Mouse (Mus musculus): ENCODE results near the gene Dnase2a. TPM values are rescaled to one million over a fixed set of nuclear protein-coding genes. Genes with fewer than 3 reads are reported as not detected.
"Not testable (repeated sequence)": the region's sequence is repeated elsewhere in the genome, so short reads cannot be mapped to it uniquely, and the experiment has no call there.

Gene Dnase2a
- polyA plus RNA-seq, 1 experiment from 2014 or later: 4.6 TPM

- Histone ChIP-seq H3K4me2 (peak overlapping the region; percentile 83), H3K9ac (ENCODE audit: low read length) (peak overlapping the region; percentile 66)
- ATAC-seq (ENCODE audit: low FRiP score): peak; percentile 90
These were observed 5.3 kb upstream of the Dnase2a start for GRCm38 (mm10) chr8:84902920-84903661.

GRCm38 (mm10) chr8:84904351-84904750 lies 4.0 kb upstream of the Dnase2a start:
- 91% methylated on average over 7 of the region's 7 CpGs for WGBS

More at GRCm38 (mm10) chr8:84902920-84903661, 5.3 kb upstream of the Dnase2a start:
- peaks cover 7% of the 10 kb centered on the region; the same call in 1 of the 2 replicates for H3K4me1 ChIP-seq (ENCODE audit: control insufficient read depth, insufficient read depth, low read length)
- DNase-seq (ENCODE audit: low spot score, missing footprints): peak; percentile 99
- no peaks in the 10 kb centered on the region for H3K9me3 ChIP-seq (ENCODE audit: control insufficient read depth, low read length)
- no peaks in the 10 kb centered on the region for H3K36me3 ChIP-seq (ENCODE audit: control insufficient read depth, insufficient read depth, low read length)
- WGBS: under 1% methylated on average over 67 of the region's 68 CpGs
- H3K4me3 ChIP-seq (ENCODE audit: low read depth, low read length): peak overlapping the region; percentile 48
- no peak overlapping the region for H3K27ac ChIP-seq (ENCODE audit: low read depth, low read length)
- peaks cover 6% of the 10 kb centered on the region; the same call in 1 of the 2 replicates for H3K27me3 ChIP-seq (ENCODE audit: control insufficient read depth, insufficient read depth, low read length)

GRCm38 (mm10) chr8:84907037-84907436 lies 1.3 kb upstream of the Dnase2a start:
- Histone ChIP-seq H3K36me3 (ENCODE audit: control insufficient read depth, insufficient read depth, low read length) (no peaks in the 10 kb centered on the region), H3K9ac (ENCODE audit: low read length) (no peak overlapping the region), H3K4me1 (ENCODE audit: control insufficient read depth, insufficient read depth, low read length) (peaks cover 14% of the 10 kb centered on the region), H3K27ac (ENCODE audit: low read depth, low read length) (no peak overlapping the region), H3K4me2 (no peak overlapping the region), H3K9me3 (ENCODE audit: control insufficient read depth, low read length) (no peaks in the 10 kb centered on the region), H3K27me3 (ENCODE audit: control insufficient read depth, insufficient read depth, low read length) (peaks cover 23% of the 10 kb centered on the region), H3K4me3 (ENCODE audit: low read depth, low read length) (no peak overlapping the region)
- DNase-seq (ENCODE audit: low spot score, missing footprints) (no peak), ATAC-seq (ENCODE audit: low FRiP score) (no peak)
- WGBS: 91% methylated on average over 9 of the region's 9 CpGs

More at GRCm38 (mm10) chr8:84904351-84904750, 4.0 kb upstream of the Dnase2a start:
- H3K27ac ChIP-seq (ENCODE audit: low read depth, low read length): no peak overlapping the region
- ATAC-seq (ENCODE audit: low FRiP score) (no peak), DNase-seq (ENCODE audit: low spot score, missing footprints) (no peak)
- peaks cover 8% of the 10 kb centered on the region for H3K27me3 ChIP-seq (ENCODE audit: control insufficient read depth, insufficient read depth, low read length)
- no peak overlapping the region for H3K4me2 ChIP-seq
- no peaks in the 10 kb centered on the region for H3K9me3 ChIP-seq (ENCODE audit: control insufficient read depth, low read length)
- H3K36me3 ChIP-seq (ENCODE audit: control insufficient read depth, insufficient read depth, low read length): no peaks in the 10 kb centered on the region
- H3K9ac ChIP-seq (ENCODE audit: low read length): no peak overlapping the region
- H3K4me1 ChIP-seq (ENCODE audit: control insufficient read depth, insufficient read depth, low read length): peaks cover 14% of the 10 kb centered on the region
- H3K4me3 ChIP-seq (ENCODE audit: low read depth, low read length): no peak overlapping the region

GRCm38 (mm10) chr8:84907493-84907892 lies 867 bp upstream of the Dnase2a start:
- Histone ChIP-seq H3K27me3 (ENCODE audit: control insufficient read depth, insufficient read depth, low read length) (peaks cover 24% of the 10 kb centered on the region), H3K4me2 (no peak overlapping the region), H3K9me3 (ENCODE audit: control insufficient read depth, low read length) (no peaks in the 10 kb centered on the region), H3K27ac (ENCODE audit: low read depth, low read length) (no peak overlapping the region), H3K4me3 (ENCODE audit: low read depth, low read length) (no peak overlapping the region), H3K9ac (ENCODE audit: low read length) (no peak overlapping the region), H3K36me3 (ENCODE audit: control insufficient read depth, insufficient read depth, low read length) (no peaks in the 10 kb centered on the region), H3K4me1 (ENCODE audit: control insufficient read depth, insufficient read depth, low read length) (peaks cover 12% of the 10 kb centered on the region)
- DNase-seq (ENCODE audit: low spot score, missing footprints) (no peak), ATAC-seq (ENCODE audit: low FRiP score) (no peak)
- 78% methylated on average over 8 of the region's 8 CpGs for WGBS

GRCm38 (mm10) chr8:84907979-84908378 lies 381 bp upstream of the Dnase2a start:
- not testable (repeated sequence) for DNase-seq (ENCODE audit: low spot score, missing footprints); H3K9me3 ChIP-seq (ENCODE audit: control insufficient read depth, low read length); H3K27ac ChIP-seq (ENCODE audit: low read depth, low read length); H3K36me3 ChIP-seq (ENCODE audit: control insufficient read depth, insufficient read depth, low read length); H3K9ac ChIP-seq (ENCODE audit: low read length)
- H3K4me1 ChIP-seq (ENCODE audit: control insufficient read depth, insufficient read depth, low read length): peaks cover 14% of the 10 kb centered on the region
- WGBS: 28% methylated on average over 7 of the region's 7 CpGs
- peak overlapping the region; percentile 40 for H3K4me3 ChIP-seq (ENCODE audit: low read depth, low read length)
- ATAC-seq (ENCODE audit: low FRiP score): peak; percentile 8; the same call in 1 of the 2 replicates
- H3K4me2 ChIP-seq: peak overlapping the region; percentile 84
- peaks cover 29% of the 10 kb centered on the region for H3K27me3 ChIP-seq (ENCODE audit: control insufficient read depth, insufficient read depth, low read length)

- Histone ChIP-seq H3K27me3 (ENCODE audit: control insufficient read depth, insufficient read depth, low read length) (peaks cover 42% of the 10 kb centered on the region), H3K27ac (ENCODE audit: low read depth, low read length) (no peak overlapping the region), H3K4me3 (ENCODE audit: low read depth, low read length) (peak overlapping the region; percentile 40), H3K36me3 (ENCODE audit: control insufficient read depth, insufficient read depth, low read length) (no peaks in the 10 kb centered on the region), H3K4me1 (ENCODE audit: control insufficient read depth, insufficient read depth, low read length) (peaks cover 13% of the 10 kb centered on the region), H3K9me3 (ENCODE audit: control insufficient read depth, low read length) (no peaks in the 10 kb centered on the region), H3K9ac (ENCODE audit: low read length) (peak overlapping the region; percentile 67), H3K4me2 (peak overlapping the region; percentile 84)
- ATAC-seq (ENCODE audit: low FRiP score) (no peak), DNase-seq (ENCODE audit: low spot score, missing footprints) (no peak)
- 50% methylated on average over 20 of the region's 20 CpGs for WGBS
These were observed 905 bp downstream of the Dnase2a start for GRCm38 (mm10) chr8:84909162-84909767.

- 84% methylated on average over 5 of the region's 5 CpGs for WGBS
- H3K27ac ChIP-seq (ENCODE audit: low read depth, low read length): no peak overlapping the region
- DNase-seq (ENCODE audit: low spot score, missing footprints) (no peak), ATAC-seq (ENCODE audit: low FRiP score) (no peak)
- H3K9ac ChIP-seq (ENCODE audit: low read length): no peak overlapping the region
- H3K4me2 ChIP-seq: no peak overlapping the region
- peaks cover 43% of the 10 kb centered on the region for H3K27me3 ChIP-seq (ENCODE audit: control insufficient read depth, insufficient read depth, low read length)
- H3K4me3 ChIP-seq (ENCODE audit: low read depth, low read length): no peak overlapping the region
- no peaks in the 10 kb centered on the region for H3K9me3 ChIP-seq (ENCODE audit: control insufficient read depth, low read length)
- H3K4me1 ChIP-seq (ENCODE audit: control insufficient read depth, insufficient read depth, low read length): peaks cover 13% of the 10 kb centered on the region
- H3K36me3 ChIP-seq (ENCODE audit: control insufficient read depth, insufficient read depth, low read length): no peaks in the 10 kb centered on the region
These were observed 1.6 kb downstream of the Dnase2a start for GRCm38 (mm10) chr8:84909949-84910348.

GRCm38 (mm10) chr8:84910551-84910950 lies 2.2 kb downstream of the Dnase2a start:
- no peaks in the 10 kb centered on the region for H3K9me3 ChIP-seq (ENCODE audit: control insufficient read depth, low read length)
- H3K9ac ChIP-seq (ENCODE audit: low read length): no peak overlapping the region
- H3K4me3 ChIP-seq (ENCODE audit: low read depth, low read length): no peak overlapping the region
- no peaks in the 10 kb centered on the region for H3K36me3 ChIP-seq (ENCODE audit: control insufficient read depth, insufficient read depth, low read length)
- peaks cover 13% of the 10 kb centered on the region for H3K4me1 ChIP-seq (ENCODE audit: control insufficient read depth, insufficient read depth, low read length)
- DNase-seq (ENCODE audit: low spot score, missing footprints) (no peak), ATAC-seq (ENCODE audit: low FRiP score) (no peak)
- H3K27ac ChIP-seq (ENCODE audit: low read depth, low read length): no peak overlapping the region
- WGBS: 92% methylated on average over 6 of the region's 6 CpGs
- H3K27me3 ChIP-seq (ENCODE audit: control insufficient read depth, insufficient read depth, low read length): peaks cover 43% of the 10 kb centered on the region
- H3K4me2 ChIP-seq: no peak overlapping the region

- Histone ChIP-seq H3K36me3 (ENCODE audit: control insufficient read depth, insufficient read depth, low read length) (no peaks in the 10 kb centered on the region), H3K4me1 (ENCODE audit: control insufficient read depth, insufficient read depth, low read length) (peaks cover 13% of the 10 kb centered on the region), H3K4me3 (ENCODE audit: low read depth, low read length) (no peak overlapping the region), H3K9me3 (ENCODE audit: control insufficient read depth, low read length) (no peaks in the 10 kb centered on the region), H3K27me3 (ENCODE audit: control insufficient read depth, insufficient read depth, low read length) (peaks cover 43% of the 10 kb centered on the region), H3K27ac (ENCODE audit: low read depth, low read length) (no peak overlapping the region), H3K4me2 (no peak overlapping the region), H3K9ac (ENCODE audit: low read length) (no peak overlapping the region)
- DNase-seq (ENCODE audit: low spot score, missing footprints) (no peak), ATAC-seq (ENCODE audit: low FRiP score) (no peak)
- 81% methylated on average over 9 of the region's 9 CpGs for WGBS
These were observed 3.5 kb downstream of the Dnase2a start for GRCm38 (mm10) chr8:84911854-84912253.
